Mouse (Mus musculus): Measurements from ENCODE around the gene Hspb2.

Gene Hspb2

DNA sequence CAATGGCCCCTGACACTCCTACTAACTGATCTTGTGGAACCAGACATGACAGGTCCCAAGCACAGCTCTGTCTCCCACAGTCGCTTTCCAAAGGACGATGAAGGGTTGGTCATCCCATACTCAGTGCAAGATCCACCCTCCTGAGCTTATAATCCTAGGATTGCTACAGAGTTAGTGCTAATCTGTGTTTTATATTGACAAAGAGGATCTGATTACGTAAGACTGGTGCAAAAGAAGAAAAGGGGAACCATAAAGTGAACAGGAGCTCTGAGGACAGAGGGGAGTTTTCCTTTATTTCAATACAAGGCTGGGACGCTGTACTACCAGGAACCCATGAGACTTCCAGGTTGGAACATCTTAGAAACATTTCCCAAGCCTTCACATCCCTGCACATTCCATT is 40.8 kb downstream of the Hspb2 start:
- DNase-seq (ENCODE audit: low spot score) = no peak

DNA sequence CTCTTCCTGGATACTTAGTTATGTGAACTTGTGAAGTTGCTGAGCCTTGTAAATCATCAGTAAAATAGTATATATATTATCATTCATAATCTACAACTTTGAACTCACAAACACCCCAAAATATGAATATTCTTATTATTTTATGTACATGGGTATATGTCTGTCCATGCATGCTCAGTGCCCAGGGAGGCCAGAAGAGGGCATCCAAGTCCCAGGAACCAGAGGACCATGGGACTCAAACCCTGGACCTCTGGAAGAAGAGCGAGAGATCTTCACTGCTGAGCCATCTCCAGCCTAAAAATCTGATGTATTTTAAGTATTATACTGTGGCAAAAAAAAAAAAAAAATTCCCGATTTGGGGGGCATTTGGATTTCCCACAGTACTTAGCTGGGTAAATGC is 43.0 kb downstream of the Hspb2 start:
- no peak for DNase-seq (ENCODE audit: low spot score)

DNA sequence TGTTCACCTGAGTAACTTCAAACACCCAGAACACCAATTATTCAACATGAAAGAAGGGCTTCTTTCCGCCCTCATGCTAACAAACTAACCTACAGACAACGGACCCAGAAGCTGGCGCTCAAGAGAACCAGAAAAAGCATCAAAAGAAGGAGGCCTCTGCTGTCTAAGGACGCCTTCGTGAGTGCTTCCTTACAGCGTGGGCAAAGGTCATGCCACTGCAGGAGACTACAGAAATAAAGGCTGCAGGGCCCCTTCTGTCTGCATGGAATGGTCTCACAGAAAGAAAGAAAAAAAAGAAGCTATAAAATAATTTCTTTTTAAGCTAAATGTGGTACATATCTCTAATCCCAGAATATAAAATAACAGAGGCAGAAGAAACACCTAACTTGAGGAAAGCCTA is 47.2 kb downstream of the Hspb2 start:
- no peak for DNase-seq (ENCODE audit: low spot score)
